Comparison of ENCODE assay signal across 8 mouse cellular contexts in genomic region chrX:74428826-74429276, GRCm38 (mm10). TPM values are rescaled to one million over a fixed set of nuclear protein-coding genes. Genes with fewer than 3 reads are reported as not detected.
A peak's percentile ranks its signal among the peaks of the same experiment; 100 is the strongest.
DNase-seq lines count a peak whose midpoint lies in the region; ATAC-seq and TF ChIP-seq lines count a peak whose summit lies in the region.

G6pdx (minus strand) TSS chrX:74429194.

- DNase-seq in WW6 (ENCODE audit: low read depth, low spot score) = peak; percentile 56
- DNase-seq in cerebellum, postnatal 4 days (ENCODE audit: low spot score in 2 of 2) = peak; percentile 51 to 77
- DNase-seq in gastrocnemius, adult 2 months = peak; percentile 92
- DNase-seq in hindbrain, postnatal 0 days (ENCODE audit: low spot score) = peak; percentile 89
- DNase-seq in left cerebral cortex, adult 2 months (ENCODE audit: extremely low spot score in 1 of 2, low spot score in 2 of 2) = peak; percentile 74 to 76
- peak; percentile 73 to 83 for DNase-seq in right cerebral cortex, adult 2 months (ENCODE audit: low spot score in 2 of 2)
- DNase-seq in urinary bladder, postnatal 14 days (ENCODE audit: low spot score) = peak; percentile 88

- ATAC-seq in hindbrain, postnatal 0 days = peak; percentile 87
- peak; percentile 75 for ATAC-seq in megakaryocyte, adult 5-6 weeks (ENCODE audit: poor library complexity, severe bottlenecking)

- no peaks in the 10 kb centered on the region for H3K36me3 ChIP-seq in hindbrain, postnatal 0 days (ENCODE audit: insufficient read depth, low read length)

- peak within 1 kb of the TSS; percentile 95 for H3K27ac ChIP-seq in gastrocnemius, adult 2 months
- peak within 1 kb of the TSS; percentile 76 for H3K27ac ChIP-seq in hindbrain, postnatal 0 days
- H3K27ac ChIP-seq in left cerebral cortex, adult 2 months = peak within 1 kb of the TSS; percentile 92

- H3K27me3 ChIP-seq in hindbrain, postnatal 0 days (ENCODE audit: insufficient read depth, low read length) = no peaks in the 10 kb centered on the region

- no peaks in the 10 kb centered on the region for H3K9me3 ChIP-seq in hindbrain, postnatal 0 days (ENCODE audit: low read length)

- peak within 1 kb of the TSS; percentile 54 for H3K9ac ChIP-seq in hindbrain, postnatal 0 days (replicated peaks; ENCODE audit: low read length)

- intact Hi-C loops in gastrocnemius, adult 2 months (cut with DNase I) = loop anchor here (5.0 kb wide), 1 partner anchor 182 kb away; the partner anchor contains the start of gene Flna
- intact Hi-C loops in left cerebral cortex, adult 2 months (cut with DNase I) = no loop called here

- peak; percentile 36 for TF ChIP-seq CTCF in gastrocnemius, adult 2 months (IDR thresholded peaks at IDR 0.05)
- peak; percentile 39; the same call in 1 of the 2 replicates for TF ChIP-seq CTCF in hindbrain, postnatal 0 days (IDR thresholded peaks at IDR 0.05; ENCODE audit: low read depth)
- TF ChIP-seq CTCF in left cerebral cortex, adult 2 months (IDR thresholded peaks at IDR 0.05) = peak; percentile 19

- no peaks in the 10 kb centered on the region for H3K4me1 ChIP-seq in hindbrain, postnatal 0 days (ENCODE audit: insufficient read depth, low read length)

- peak within 1 kb of the TSS; percentile 76 for H3K4me3 ChIP-seq in gastrocnemius, adult 2 months
- H3K4me3 ChIP-seq in hindbrain, postnatal 0 days (ENCODE audit: low read length) = peak within 1 kb of the TSS; percentile 53
- peak within 1 kb of the TSS; percentile 64 for H3K4me3 ChIP-seq in left cerebral cortex, adult 2 months

- WGBS in hindbrain, postnatal 0 days = 41% methylated on average over 25 of the region's 25 CpGs

- peak within 1 kb of the TSS; percentile 62 for H3K4me2 ChIP-seq in hindbrain, postnatal 0 days (ENCODE audit: low read depth, low read length)

RNA-seq across cellular contexts. Expression of gene G6pdx, which starts in this region (rescaled TPM):
- total RNA-seq in gastrocnemius, adult 2 months (2021) = 1 to 10 TPM; 4.2 to 4.7 TPM
- 49.5 and 50.3 TPM in 2 replicates for total RNA-seq in hindbrain, postnatal 0 days (2014; rRNA removed)
- polyA plus RNA-seq in hindbrain, postnatal 0 days (2015; fragmentation: Nextera tagmentation; extraction: Ambion mirVana) = 39.1 and 42.6 TPM in 2 replicates
- total RNA-seq in left cerebral cortex, adult 2 months (2021) = 10 to 100 TPM; 28.2 to 28.4 TPM
- 384 and 417 TPM in 2 replicates for total RNA-seq in megakaryocyte, adult 5-6 weeks (2015)
- 261 and 303 TPM in 2 replicates for total RNA-seq in megakaryocyte, adult 5-6 weeks (2017)

Comparison
In these comparisons a context has a peak if more than half of its experiments do, and no peak if none do; other contexts are left out.
1. Peak in every context shown above with its lines: DNase-seq, ATAC-seq, H3K4me3 ChIP-seq and H3K27ac ChIP-seq.